Mouse (Mus musculus) forebrain, embryonic 15.5 days (tissue): ENCODE measurements around the gene Gm4952. TPM values are rescaled to one million over a fixed set of nuclear protein-coding genes. Genes with fewer than 3 reads are reported as not detected.

Source experiments
- ATAC-seq: fragments of 200-750 bp; cut with Nextera tagmentation; replicated peaks from 2 replicates; pipeline ENCODE4 v1.8.0; 2017; ENCODE audit warnings: mild to moderate bottlenecking, moderate TSS enrichment, moderate library complexity
- H3K27ac ChIP-seq: fragments of 300-500 bp; sonication (generic); replicated peaks from 2 replicates; pipeline ENCODE4 v1.5.1; 2015; ENCODE audit warnings: mild to moderate bottlenecking, inconsistent platforms
- H3K27me3 ChIP-seq: fragments of 300-500 bp; sonication (generic); 2 replicates; pipeline ENCODE4 v1.6.1; 2015; ENCODE audit warnings: inconsistent platforms
- H3K36me3 ChIP-seq: fragments of 300-500 bp; sonication (generic); 2 replicates; pipeline ENCODE4 v1.6.1; 2015; ENCODE audit warnings: mild to moderate bottlenecking, inconsistent platforms
- H3K4me1 ChIP-seq: fragments of 300-500 bp; sonication (generic); 2 replicates; pipeline ENCODE4 v1.6.1; 2015; ENCODE audit warnings: inconsistent platforms
- H3K4me2 ChIP-seq: fragments of 300-500 bp; sonication (generic); replicated peaks from 2 replicates; pipeline ENCODE4 v1.6.1; 2015; ENCODE audit warnings: mild to moderate bottlenecking, inconsistent platforms
- H3K4me3 ChIP-seq: fragments of 300-500 bp; sonication (generic); 2 replicates; pipeline ENCODE4 v1.5.1; 2015; ENCODE audit warnings: mild to moderate bottlenecking, inconsistent platforms
- H3K9ac ChIP-seq: fragments of 300-500 bp; sonication (generic); replicated peaks from 2 replicates; pipeline ENCODE4 v1.6.1; 2015; ENCODE audit warnings: mild to moderate bottlenecking, inconsistent platforms
- H3K9me3 ChIP-seq: fragments of 300-500 bp; sonication (generic); 2 replicates; pipeline ENCODE4 v1.6.1; 2016; ENCODE audit warnings: inconsistent platforms
- WGBS: fragments of 180-500 bp; shearing (Covaris S2); methylation state at CpG from one replicate; pipeline ENCODE4 v1.1.7; 2015; ENCODE audit warnings: mixed read lengths; 5-methylcytosine and 5-hydroxymethylcytosine counted together
- polyA plus RNA-seq: library from polyadenylated mRNA; unstranded; fragments of >200 nt; fragmentation: Nextera tagmentation; extraction: Ambion mirVana; gene quantifications from 2 replicates; pipeline ENCODE4 v1.2.1, GENCODE M21; 2015

The Gm4952 gene
- polyA plus RNA-seq, 1 experiment from 2014 or later: not detected

DNA sequence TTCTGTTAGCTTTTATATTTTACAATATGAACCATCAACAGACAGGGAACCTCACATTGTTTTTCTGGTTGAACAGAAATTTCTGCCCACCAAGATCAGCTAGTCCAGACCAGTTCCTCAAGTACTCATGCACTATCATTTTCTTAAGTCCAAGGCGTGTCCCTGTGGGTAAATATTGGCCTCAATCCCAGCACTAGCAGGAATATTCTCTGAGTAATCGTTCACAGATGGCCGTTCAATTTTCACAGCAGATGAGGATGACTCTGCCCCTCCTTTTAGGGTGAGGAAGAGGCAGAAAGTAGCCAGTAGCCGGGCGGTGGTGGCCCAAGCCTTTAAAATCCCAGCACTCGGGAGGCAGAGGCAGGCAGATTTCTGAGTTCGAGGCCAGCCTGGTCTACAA lies 24.7 kb upstream of the Gm4952 start:
- 88% methylated on average over 7 of the region's 7 CpGs for WGBS
- H3K36me3 ChIP-seq: no peaks in the 10 kb centered on the region

DNA sequence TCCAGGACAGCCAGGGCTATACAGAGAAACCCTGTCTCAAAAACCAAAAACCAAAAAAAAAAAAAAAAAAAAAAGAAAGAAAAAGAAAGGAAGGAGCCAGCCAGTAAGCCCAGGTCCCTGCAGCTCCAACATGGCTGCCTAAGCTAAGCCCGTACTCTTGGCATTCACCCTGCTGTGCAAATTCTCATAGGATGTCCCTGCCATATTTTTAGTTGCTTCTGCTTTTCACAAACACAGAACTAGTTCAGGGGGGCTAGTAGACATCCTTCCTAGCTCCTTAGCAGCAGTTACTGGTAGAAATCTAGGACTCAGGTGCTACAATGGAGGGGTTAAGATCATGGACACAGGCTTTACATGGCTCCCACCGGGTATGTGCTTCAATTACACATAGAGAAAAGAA lies 24.3 kb upstream of the Gm4952 start:
- no peak for ATAC-seq
- no peak overlapping the region for H3K27ac ChIP-seq
- 88% methylated on average over 2 of the region's 2 CpGs for WGBS
- no peak overlapping the region for H3K4me2 ChIP-seq
- H3K9me3 ChIP-seq: no peaks in the 10 kb centered on the region
- no peaks in the 10 kb centered on the region for H3K36me3 ChIP-seq
- H3K4me3 ChIP-seq: no peak overlapping the region
- H3K27me3 ChIP-seq: no peaks in the 10 kb centered on the region
- H3K9ac ChIP-seq: no peak overlapping the region
- H3K4me1 ChIP-seq: peaks cover 13% of the 10 kb centered on the region

More for the DNA sequence above, 24.7 kb upstream of the Gm4952 start:
- no peak for ATAC-seq
- H3K27me3 ChIP-seq: no peaks in the 10 kb centered on the region
- peaks cover 13% of the 10 kb centered on the region for H3K4me1 ChIP-seq
- H3K9ac ChIP-seq: no peak overlapping the region
- no peak overlapping the region for H3K27ac ChIP-seq
- H3K4me3 ChIP-seq: no peak overlapping the region
- H3K9me3 ChIP-seq: no peaks in the 10 kb centered on the region
- H3K4me2 ChIP-seq: no peak overlapping the region

DNA sequence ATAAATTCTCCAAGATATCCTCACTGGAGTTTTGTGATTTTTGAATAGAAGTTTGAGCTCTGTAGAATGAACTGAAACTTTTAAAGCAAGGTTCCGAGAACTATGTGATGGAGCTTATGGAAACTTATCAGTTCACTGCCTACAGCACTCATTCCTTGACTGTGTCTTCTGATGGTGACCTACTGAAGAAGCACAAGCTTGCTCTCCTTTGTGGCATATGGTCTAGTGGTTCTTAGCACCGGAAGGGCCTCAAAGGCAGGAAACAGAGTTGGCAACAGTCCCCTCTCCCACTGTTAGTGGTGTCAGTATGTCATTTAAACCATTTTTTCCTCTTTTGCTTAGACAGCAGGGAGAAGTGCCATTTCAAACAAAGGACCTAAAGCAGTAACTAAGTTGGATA lies 23.1 kb upstream of the Gm4952 start:
- no peaks in the 10 kb centered on the region for H3K36me3 ChIP-seq
- no peak overlapping the region for H3K27ac ChIP-seq
- no peak for ATAC-seq
- H3K9ac ChIP-seq: no peak overlapping the region
- no peaks in the 10 kb centered on the region for H3K9me3 ChIP-seq
- H3K27me3 ChIP-seq: no peaks in the 10 kb centered on the region
- 94% methylated on average over 2 of the region's 2 CpGs for WGBS
- peaks cover 13% of the 10 kb centered on the region for H3K4me1 ChIP-seq
- no peak overlapping the region for H3K4me2 ChIP-seq
- H3K4me3 ChIP-seq: no peak overlapping the region

DNA sequence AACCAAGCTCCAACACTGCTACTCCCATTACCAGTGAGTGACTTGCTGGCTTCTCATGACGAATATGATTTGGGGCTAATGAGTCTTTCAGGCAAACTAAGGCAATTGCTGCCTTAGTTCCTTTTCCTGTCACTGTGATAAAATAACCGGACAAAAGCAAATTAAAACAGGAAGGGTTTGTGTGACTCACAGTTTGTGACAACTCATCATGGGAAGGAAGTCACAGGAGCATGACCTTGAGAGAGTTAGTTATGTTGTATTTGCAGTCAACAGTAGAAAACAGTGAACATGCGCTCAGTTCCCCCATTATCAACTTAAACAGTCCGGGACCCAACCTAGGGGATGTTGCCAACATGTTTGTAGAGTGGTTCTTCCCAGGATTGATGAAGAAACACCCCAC lies 14.5 kb upstream of the Gm4952 start:
- H3K27me3 ChIP-seq: no peaks in the 10 kb centered on the region
- H3K4me1 ChIP-seq: no peaks in the 10 kb centered on the region
- H3K4me3 ChIP-seq: no peak overlapping the region
- 89% methylated on average over 4 of the region's 4 CpGs for WGBS
- H3K4me2 ChIP-seq: no peak overlapping the region
- ATAC-seq: no peak
- H3K9ac ChIP-seq: no peak overlapping the region
- no peaks in the 10 kb centered on the region for H3K36me3 ChIP-seq
- H3K27ac ChIP-seq: no peak overlapping the region
- no peaks in the 10 kb centered on the region for H3K9me3 ChIP-seq

DNA sequence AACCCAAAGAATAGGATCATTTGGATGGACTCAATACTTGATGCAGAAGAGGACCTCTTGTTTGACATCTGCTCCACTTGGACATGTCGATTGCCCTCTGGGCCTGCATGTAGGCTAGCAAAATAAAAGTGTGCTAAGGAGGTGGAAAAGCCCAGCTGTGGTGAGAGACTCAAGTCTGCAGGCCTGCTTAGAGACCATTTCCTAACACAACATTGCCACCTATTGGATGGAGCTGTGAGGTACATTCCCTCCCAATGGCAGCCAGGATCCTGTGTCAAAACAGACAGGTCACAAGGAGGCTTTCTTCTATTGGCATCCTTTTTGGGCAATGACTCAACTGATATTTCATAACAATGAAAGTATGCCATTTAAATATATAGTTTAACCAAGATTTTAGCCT lies 7.9 kb upstream of the Gm4952 start:
- 8% methylated on average over 1 of the region's 1 CpGs for WGBS
- peak; percentile 55 for ATAC-seq
- Histone ChIP-seq H3K4me3 (no peak overlapping the region), H3K4me1 (peaks cover 7% of the 10 kb centered on the region), H3K36me3 (no peaks in the 10 kb centered on the region), H3K27ac (no peak overlapping the region), H3K27me3 (no peaks in the 10 kb centered on the region), H3K9ac (no peak overlapping the region), H3K4me2 (no peak overlapping the region), H3K9me3 (no peaks in the 10 kb centered on the region)

DNA sequence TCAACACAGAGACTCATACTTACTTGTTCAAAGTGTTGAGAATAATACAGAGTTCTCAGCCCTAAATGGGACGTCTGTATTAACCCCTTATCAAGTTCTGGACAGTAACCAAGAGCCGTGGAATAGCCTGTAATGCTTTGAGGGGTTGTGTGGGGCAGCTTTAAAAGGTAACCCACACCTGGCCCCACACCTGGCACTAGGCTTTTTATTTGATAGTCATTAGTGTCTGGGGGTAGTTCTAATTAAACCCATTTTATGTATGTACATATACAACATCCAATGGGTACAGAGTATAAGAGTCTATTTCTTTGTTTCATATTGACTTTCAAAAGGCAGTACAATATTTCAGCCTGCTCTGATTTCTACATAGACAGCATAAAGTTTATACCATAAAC lies 4.6 kb upstream of the Gm4952 start:
- WGBS: 52% methylated on average over 2 of the region's 2 CpGs
- ATAC-seq: no peak; the same call in 1 of the 2 replicates
- no peaks in the 10 kb centered on the region for H3K9me3 ChIP-seq
- no peaks in the 10 kb centered on the region for H3K36me3 ChIP-seq
- no peak overlapping the region for H3K27ac ChIP-seq
- H3K27me3 ChIP-seq: no peaks in the 10 kb centered on the region
- peak overlapping the region; percentile 61 for H3K4me3 ChIP-seq
- H3K9ac ChIP-seq: no peak overlapping the region; the same call in 1 of the 2 replicates
- H3K4me1 ChIP-seq: peaks cover 7% of the 10 kb centered on the region
- H3K4me2 ChIP-seq: peak overlapping the region; percentile 99

DNA sequence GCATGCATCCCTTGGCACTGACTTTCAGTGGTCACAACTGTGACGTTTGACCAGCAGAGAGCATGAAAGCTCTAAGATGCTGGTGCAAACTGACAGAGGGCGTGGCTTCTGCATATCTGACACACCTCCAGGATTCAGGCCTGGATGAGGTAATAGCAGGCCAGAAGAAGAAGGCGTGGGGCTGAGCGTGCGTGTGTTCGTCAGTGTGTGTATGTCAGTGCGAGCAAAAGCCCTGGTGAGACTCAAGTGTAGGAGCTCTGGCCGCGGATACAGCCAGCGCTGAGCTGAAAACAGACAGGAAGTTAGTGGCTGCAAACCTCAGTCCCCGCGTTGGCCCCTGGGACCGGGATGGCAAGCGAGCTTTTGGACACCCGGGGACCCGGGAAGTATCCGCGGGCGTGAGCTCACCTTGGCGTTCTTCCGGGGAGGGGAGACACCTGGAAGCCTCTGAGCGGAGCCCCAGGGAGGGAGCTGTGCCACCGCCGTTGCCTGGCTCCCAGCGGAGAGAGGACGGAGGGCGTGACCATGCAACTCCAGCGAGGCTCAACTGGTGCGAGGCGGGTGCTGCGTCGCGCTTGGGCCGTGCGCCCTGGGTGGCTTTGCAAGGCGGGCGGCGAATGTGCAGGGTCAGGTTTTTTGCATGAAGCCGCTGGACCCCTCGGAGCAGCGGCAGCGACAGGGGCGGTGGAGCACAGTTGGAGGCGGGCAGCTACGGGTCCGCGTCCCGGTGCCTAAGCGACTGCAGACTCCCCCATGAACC lies 4.1 kb upstream of the Gm4952 start:
- H3K27me3 ChIP-seq: no peaks in the 10 kb centered on the region
- H3K36me3 ChIP-seq: no peaks in the 10 kb centered on the region
- WGBS: 0% methylated on average over 45 of the region's 49 CpGs
- no peaks in the 10 kb centered on the region for H3K9me3 ChIP-seq
- peak; percentile 90 for ATAC-seq
- H3K27ac ChIP-seq: peak overlapping the region; percentile 60
- H3K9ac ChIP-seq: peak overlapping the region; percentile 64
- H3K4me3 ChIP-seq: peak overlapping the region; percentile 61
- peak overlapping the region; percentile 99 for H3K4me2 ChIP-seq
- peaks cover 7% of the 10 kb centered on the region for H3K4me1 ChIP-seq

DNA sequence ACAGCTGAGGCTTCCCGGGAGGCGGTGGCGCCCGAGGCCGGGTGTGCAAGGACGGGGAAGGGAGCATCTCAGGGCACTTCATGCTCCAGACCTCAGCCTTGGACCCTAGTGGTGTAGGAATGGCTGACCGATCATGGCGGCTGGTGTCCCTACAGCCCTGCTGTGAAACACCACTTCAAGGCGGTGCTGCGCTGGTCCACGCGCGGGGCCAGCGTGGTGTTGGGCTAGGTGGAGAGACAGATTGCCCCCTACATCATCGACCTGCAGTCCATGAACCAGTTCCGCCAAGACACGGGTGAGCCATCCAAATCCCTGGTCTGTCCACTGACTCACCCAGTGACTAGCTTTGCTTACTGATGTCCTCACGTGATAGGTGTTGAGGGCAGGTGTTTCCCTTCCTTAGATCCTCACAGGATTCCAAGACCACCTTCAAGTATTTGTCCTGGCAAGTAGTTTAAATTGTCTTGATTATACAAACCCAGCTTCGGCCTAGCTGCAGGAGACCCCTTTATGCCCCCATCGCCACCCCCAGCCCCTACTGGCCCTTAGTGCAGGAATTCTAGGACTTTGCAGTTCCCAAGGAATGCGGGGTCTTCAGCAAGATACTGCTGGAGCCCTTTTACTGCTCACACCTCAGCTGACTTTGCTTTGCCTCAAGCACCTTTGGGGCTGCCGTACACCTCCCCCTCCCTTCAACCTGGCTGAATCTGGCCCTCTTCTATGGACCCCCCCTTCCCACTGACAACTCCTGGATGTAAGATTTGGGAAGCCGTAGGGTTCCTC lies 3.3 kb upstream of the Gm4952 start:
- Histone ChIP-seq H3K4me2 (peak overlapping the region; percentile 99), H3K4me1 (peaks cover 7% of the 10 kb centered on the region), H3K9me3 (no peaks in the 10 kb centered on the region), H3K9ac (peak overlapping the region; percentile 64), H3K27ac (peak overlapping the region; percentile 60), H3K36me3 (no peaks in the 10 kb centered on the region), H3K4me3 (peak overlapping the region; percentile 61), H3K27me3 (no peaks in the 10 kb centered on the region)
- ATAC-seq: peak; percentile 69
- WGBS: 20% methylated on average over 22 of the region's 23 CpGs

DNA sequence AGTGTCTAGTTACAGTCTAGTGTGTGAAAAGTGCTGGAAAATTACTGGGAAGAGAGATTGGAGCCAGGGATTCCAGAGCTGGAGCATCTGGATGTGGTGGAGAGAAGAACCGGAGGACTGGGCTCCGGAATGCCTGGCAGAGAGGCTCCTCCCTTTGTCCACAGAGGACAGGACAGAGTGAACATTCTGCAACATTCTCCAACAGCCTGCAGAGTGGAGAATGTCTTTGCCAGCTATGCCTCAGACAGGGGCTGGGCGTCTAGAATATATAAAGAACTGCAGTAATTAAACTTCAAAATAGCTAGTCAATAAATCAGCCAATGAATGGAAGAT lies 2.7 kb upstream of the Gm4952 start:
- no peaks in the 10 kb centered on the region for H3K9me3 ChIP-seq
- H3K4me1 ChIP-seq: peaks cover 7% of the 10 kb centered on the region
- peak overlapping the region; percentile 99 for H3K4me2 ChIP-seq
- no peak overlapping the region for H3K9ac ChIP-seq
- H3K27ac ChIP-seq: no peak overlapping the region
- ATAC-seq: no peak
- 73% methylated on average over 3 of the region's 3 CpGs for WGBS
- no peaks in the 10 kb centered on the region for H3K36me3 ChIP-seq
- no peaks in the 10 kb centered on the region for H3K27me3 ChIP-seq
- peak overlapping the region; percentile 61; the same call in 1 of the 2 replicates for H3K4me3 ChIP-seq

DNA sequence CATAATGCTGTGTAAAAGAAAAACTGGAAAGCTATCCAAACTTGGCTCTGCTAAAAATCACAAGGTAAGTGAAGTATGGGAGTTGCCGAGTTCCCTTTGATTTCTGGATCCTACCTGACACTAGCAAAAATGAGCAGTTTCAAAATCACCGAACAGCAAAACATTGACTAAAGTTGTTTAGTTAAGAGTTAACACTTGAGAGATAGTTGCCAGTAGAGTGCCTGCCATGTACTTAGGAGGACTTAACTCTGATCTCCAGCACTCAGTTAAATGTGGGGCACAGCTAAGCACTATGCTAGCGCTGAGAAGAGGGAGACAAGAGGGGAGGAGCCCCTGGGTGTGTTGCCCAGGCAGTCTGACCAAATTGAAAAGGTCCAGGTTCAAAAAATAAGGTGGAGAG lies 1.1 kb upstream of the Gm4952 start:
- no peak overlapping the region for H3K4me2 ChIP-seq

DNA sequence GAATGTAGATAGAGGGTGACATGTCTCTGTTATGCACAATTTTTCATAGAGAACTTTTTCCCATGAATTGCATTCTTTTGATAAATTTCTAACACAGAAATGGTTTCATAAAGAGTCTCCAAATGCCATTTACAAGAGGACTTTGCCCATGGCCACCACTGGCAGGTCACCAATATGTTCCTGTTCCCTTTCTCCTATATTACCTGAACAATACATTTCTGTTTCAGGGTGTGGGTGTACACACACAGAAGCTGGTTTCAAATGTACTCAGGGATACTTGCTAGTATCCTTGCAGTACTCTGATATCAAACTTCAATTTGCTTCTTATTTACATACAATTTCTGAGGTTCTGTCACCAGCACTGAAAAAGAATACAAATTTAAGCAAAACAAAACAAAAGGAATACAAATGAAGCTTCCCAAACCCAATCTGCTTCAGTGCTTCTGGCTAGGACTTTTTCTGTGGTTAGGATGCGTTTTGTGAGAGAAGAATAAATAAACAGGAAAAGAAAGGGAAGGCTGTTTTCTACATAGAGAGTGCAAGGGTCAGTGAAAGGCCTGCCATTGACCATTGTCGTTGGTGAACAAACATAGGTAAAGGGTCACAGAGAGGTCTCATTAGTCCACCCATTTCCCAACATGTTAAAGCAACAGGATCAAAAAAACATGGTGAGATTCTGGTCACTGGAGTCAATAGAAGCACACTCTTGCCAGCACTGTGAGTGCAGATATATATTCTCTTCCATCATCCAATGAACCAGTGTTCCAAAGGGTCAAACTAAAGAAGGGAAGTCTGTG lies 1.1 kb downstream of the Gm4952 start:
- Histone ChIP-seq H3K27ac (no peak overlapping the region), H3K9ac (no peak overlapping the region), H3K9me3 (no peaks in the 10 kb centered on the region), H3K36me3 (no peaks in the 10 kb centered on the region), H3K4me3 (no peak overlapping the region), H3K4me1 (peaks cover 7% of the 10 kb centered on the region), H3K27me3 (no peaks in the 10 kb centered on the region), H3K4me2 (no peak overlapping the region)
- 44% methylated on average over 2 of the region's 2 CpGs for WGBS
- no peak for ATAC-seq

More for the DNA sequence above, 1.1 kb upstream of the Gm4952 start:
- Histone ChIP-seq H3K9ac (no peak overlapping the region), H3K4me1 (peaks cover 7% of the 10 kb centered on the region), H3K27ac (no peak overlapping the region), H3K9me3 (no peaks in the 10 kb centered on the region), H3K27me3 (no peaks in the 10 kb centered on the region), H3K36me3 (no peaks in the 10 kb centered on the region), H3K4me3 (no peak overlapping the region)
- no peak for ATAC-seq
- WGBS: 65% methylated on average over 3 of the region's 3 CpGs

DNA sequence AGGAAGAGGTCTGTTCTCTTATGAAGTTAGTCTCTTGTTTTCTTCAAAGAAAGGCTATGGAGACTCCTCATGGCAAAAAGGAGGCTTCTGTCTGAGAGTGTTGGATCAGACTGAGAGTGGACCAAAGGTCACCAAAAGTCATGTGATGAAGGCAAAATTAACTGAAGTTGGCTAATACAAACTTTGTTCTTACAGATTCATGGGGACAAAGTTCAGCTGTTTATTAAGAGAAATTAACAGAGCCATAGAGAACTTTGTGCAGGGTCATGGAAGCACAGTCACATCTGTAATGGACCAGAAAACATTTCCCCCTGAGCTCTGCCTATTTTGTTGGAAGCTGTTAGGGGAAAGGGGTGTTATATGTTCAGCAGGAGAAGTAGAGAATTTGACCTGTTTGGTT lies 8.6 kb downstream of the Gm4952 start:
- Histone ChIP-seq H3K27me3 (no peaks in the 10 kb centered on the region), H3K9me3 (no peaks in the 10 kb centered on the region), H3K36me3 (no peaks in the 10 kb centered on the region), H3K4me2 (no peak overlapping the region), H3K4me3 (no peak overlapping the region), H3K27ac (no peak overlapping the region), H3K4me1 (no peaks in the 10 kb centered on the region), H3K9ac (no peak overlapping the region)
- no peak for ATAC-seq
